ENCODE assay signal across 19 mouse cellular contexts in genomic region chr9:92879812-92880211, GRCm38 (mm10).
DNase-seq lines count a peak whose midpoint lies in the region; ATAC-seq and TF ChIP-seq lines count a peak whose summit lies in the region.
"Had no signal": no experiment of that assay in that cellular context is flagged by ENCODE, and none has a peak within 500 bp of the region (broad histone marks: within the 10 kb centered on the region; RNA-seq: fewer than 3 reads in every experiment).

No protein-coding gene starts in this region.

- DNase-seq in frontal cortex, adult 2 months (ENCODE audit: extremely low spot score in 1 of 2, low spot score in 1 of 2): no peak
- DNase-seq: adrenal gland, adult 2 months; adrenal gland, adult 8-10 months; adrenal gland, postnatal 10 days; adrenal gland, postnatal 14 days; adrenal gland, postnatal 25 days; adrenal gland, postnatal 36 days; B cell, adult 2 months; cerebellum, adult 11 months; cerebellum, adult 11-12 months; cerebellum, adult 18-20 months had no signal

- no peaks in the 10 kb centered on the region for H3K4me1 ChIP-seq in intestine, embryonic 15.5 days (replicated peaks)
- H3K4me1 ChIP-seq in intestine, postnatal 0 days (replicated peaks; ENCODE audit: control insufficient read depth, insufficient read depth, low read length): 0 out of 2 replicates have a peak, but pooled peaks cover 2% of the 10 kb centered on the region
- no peaks in the 10 kb centered on the region for H3K4me1 ChIP-seq in intestine, embryonic 16.5 days (ENCODE audit: control insufficient read depth, insufficient read depth, low read length)

- TF ChIP-seq CTCF in intestine, postnatal 0 days (IDR thresholded peaks at IDR 0.05; ENCODE audit: low read depth): no peak

- H3K9me3 ChIP-seq in intestine, embryonic 15.5 days: no peaks in the 10 kb centered on the region
- H3K9me3 ChIP-seq in intestine, postnatal 0 days (ENCODE audit: control insufficient read depth): no peaks in the 10 kb centered on the region
- H3K9me3 ChIP-seq in intestine, embryonic 16.5 days (ENCODE audit: control insufficient read depth, low read length): no peaks in the 10 kb centered on the region
- H3K9me3 ChIP-seq: G1E had no signal

- H3K27me3 ChIP-seq in intestine, embryonic 15.5 days (replicated peaks): no peaks in the 10 kb centered on the region
- no peaks in the 10 kb centered on the region for H3K27me3 ChIP-seq in intestine, postnatal 0 days (replicated peaks; ENCODE audit: control insufficient read depth, insufficient read depth, low read length)
- no peaks in the 10 kb centered on the region for H3K27me3 ChIP-seq in intestine, embryonic 16.5 days (replicated peaks; ENCODE audit: control insufficient read depth, insufficient read depth, low read length)
- H3K27me3 ChIP-seq: CH12.LX had no signal

- no peaks in the 10 kb centered on the region for H3K36me3 ChIP-seq in intestine, embryonic 15.5 days
- H3K36me3 ChIP-seq in intestine, postnatal 0 days (ENCODE audit: control insufficient read depth, insufficient read depth): no peaks in the 10 kb centered on the region
- H3K36me3 ChIP-seq in intestine, embryonic 16.5 days (ENCODE audit: control insufficient read depth, insufficient read depth, low read length): no peaks in the 10 kb centered on the region
- H3K36me3 ChIP-seq: G1E had no signal

- 53% methylated on average over 2 of the region's 2 CpGs for WGBS in intestine, embryonic 15.5 days
- WGBS in intestine, postnatal 0 days: 40% methylated on average over 2 of the region's 2 CpGs
- 55% methylated on average over 2 of the region's 2 CpGs for WGBS in intestine, embryonic 16.5 days

- no peak overlapping the region for H3K27ac ChIP-seq in intestine, embryonic 15.5 days
- H3K27ac ChIP-seq in intestine, postnatal 0 days (ENCODE audit: low read depth, low read length): no peak overlapping the region
- H3K27ac ChIP-seq in intestine, embryonic 16.5 days (ENCODE audit: low read length): no peak overlapping the region

- peak; percentile 78 for ATAC-seq in intestine, embryonic 15.5 days
- ATAC-seq in intestine, postnatal 0 days: no peak
- ATAC-seq in intestine, embryonic 16.5 days: peak; percentile 78
- ATAC-seq: activated CD4-positive, CD25-positive, alpha-beta regulatory T cell, adult 4 months; CD4-positive, CD25-positive, alpha-beta regulatory T cell, adult 4 months; Patski had no signal

- H3K4me2 ChIP-seq in intestine, embryonic 15.5 days (replicated peaks): no peak overlapping the region
- no peak overlapping the region for H3K4me2 ChIP-seq in intestine, postnatal 0 days (replicated peaks; ENCODE audit: low read depth)
- H3K4me2 ChIP-seq in intestine, embryonic 16.5 days (ENCODE audit: low read depth, low read length): no peak overlapping the region

- H3K9ac ChIP-seq in intestine, embryonic 15.5 days: no peak overlapping the region
- no peak overlapping the region for H3K9ac ChIP-seq in intestine, postnatal 0 days (ENCODE audit: low read depth, low read length)
- no peak overlapping the region for H3K9ac ChIP-seq in intestine, embryonic 16.5 days (ENCODE audit: low read depth, low read length)

- no peak overlapping the region for H3K4me3 ChIP-seq in intestine, embryonic 15.5 days (replicated peaks)
- H3K4me3 ChIP-seq in intestine, postnatal 0 days (ENCODE audit: low read depth, low read length): no peak overlapping the region
- H3K4me3 ChIP-seq in intestine, embryonic 16.5 days (ENCODE audit: low read length): no peak overlapping the region
